Mouse (Mus musculus) liver, adult (tissue): ENCODE results near the gene Gucy2d.

ENCODE experiments used
- GATA4 ChIP-seq: IDR thresholded peaks from 2 replicates; pipeline ENCODE4 v1.6.1; 2014; ENCODE audit warnings: mild to moderate bottlenecking, low read length; ENCODE audit not compliant: insufficient replicate concordance

The Gucy2d gene

GRCm38 (mm10) chr7:98439956-98440466 is at the start of gene Gucy2d:
Gucy2d (plus strand) TSS chr7:98440416.
- TF ChIP-seq GATA4: no peak

- no peak for TF ChIP-seq GATA4
Measured at GRCm38 (mm10) chr7:98390486-98390885, 49.7 kb upstream of the Gucy2d start.

DNA sequence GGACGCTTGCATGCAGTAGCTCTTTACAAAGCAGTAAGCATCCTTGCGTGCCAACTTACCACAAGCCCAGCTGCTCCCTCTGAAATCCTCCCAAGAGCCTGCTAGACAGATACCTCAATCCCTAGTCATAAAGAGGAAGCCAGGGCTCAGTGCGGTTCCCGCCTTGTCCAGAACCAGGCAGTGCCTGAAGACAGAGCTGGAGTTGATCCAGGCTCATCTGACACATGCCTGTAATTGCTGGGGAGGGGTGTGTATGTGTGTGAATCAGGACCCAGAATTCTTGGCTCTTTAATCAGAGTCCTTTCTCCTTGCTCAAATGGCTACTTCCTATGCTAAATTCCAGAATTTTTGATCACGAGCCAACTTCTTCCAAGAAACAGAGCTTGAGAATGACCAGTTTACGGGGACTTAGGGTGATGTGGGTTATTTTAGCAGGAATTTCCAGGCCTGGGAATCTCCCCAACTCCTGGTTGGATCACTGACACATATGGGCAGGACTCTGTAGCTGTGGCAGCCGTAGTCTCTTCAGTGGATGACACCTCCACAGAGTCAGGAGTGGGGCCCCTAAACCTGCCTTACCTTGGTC is 48.8 kb upstream of the Gucy2d start:
- TF ChIP-seq GATA4: no peak

DNA sequence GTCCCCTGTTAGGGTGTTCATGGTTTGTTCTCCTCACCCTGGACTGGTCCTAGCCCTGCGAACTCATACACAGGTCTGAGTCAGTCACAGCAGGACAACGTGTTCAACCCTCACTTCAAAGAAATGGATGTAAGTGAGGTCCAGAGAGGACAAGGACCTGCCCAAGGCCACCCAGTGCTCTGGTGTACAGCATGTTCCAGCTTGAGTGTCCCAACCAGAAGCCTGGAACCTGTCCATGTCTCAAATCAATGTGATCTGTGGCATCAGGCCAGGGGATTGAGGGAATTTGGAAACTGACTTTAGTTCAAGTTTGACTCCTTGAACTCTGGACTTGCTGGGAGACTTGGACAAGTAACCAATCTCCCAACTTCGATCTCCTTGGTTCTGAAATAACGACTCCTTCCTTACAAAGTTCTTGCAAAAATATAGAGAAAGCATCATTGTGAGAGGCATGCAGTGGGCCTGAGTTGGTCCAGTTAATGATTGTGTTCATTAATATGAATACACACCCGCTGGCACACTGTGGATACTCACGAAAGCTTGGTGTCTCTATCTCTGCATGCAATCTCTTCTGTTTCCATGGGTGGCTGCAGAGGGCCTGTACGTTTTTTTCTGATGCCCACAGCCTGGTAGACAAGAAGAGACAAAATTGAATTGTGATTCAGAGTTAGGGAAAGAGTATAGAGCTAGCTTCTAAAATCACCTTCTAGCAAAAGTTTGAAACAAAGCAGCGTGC is 47.6 kb upstream of the Gucy2d start:
- TF ChIP-seq GATA4: peak; percentile 65

DNA sequence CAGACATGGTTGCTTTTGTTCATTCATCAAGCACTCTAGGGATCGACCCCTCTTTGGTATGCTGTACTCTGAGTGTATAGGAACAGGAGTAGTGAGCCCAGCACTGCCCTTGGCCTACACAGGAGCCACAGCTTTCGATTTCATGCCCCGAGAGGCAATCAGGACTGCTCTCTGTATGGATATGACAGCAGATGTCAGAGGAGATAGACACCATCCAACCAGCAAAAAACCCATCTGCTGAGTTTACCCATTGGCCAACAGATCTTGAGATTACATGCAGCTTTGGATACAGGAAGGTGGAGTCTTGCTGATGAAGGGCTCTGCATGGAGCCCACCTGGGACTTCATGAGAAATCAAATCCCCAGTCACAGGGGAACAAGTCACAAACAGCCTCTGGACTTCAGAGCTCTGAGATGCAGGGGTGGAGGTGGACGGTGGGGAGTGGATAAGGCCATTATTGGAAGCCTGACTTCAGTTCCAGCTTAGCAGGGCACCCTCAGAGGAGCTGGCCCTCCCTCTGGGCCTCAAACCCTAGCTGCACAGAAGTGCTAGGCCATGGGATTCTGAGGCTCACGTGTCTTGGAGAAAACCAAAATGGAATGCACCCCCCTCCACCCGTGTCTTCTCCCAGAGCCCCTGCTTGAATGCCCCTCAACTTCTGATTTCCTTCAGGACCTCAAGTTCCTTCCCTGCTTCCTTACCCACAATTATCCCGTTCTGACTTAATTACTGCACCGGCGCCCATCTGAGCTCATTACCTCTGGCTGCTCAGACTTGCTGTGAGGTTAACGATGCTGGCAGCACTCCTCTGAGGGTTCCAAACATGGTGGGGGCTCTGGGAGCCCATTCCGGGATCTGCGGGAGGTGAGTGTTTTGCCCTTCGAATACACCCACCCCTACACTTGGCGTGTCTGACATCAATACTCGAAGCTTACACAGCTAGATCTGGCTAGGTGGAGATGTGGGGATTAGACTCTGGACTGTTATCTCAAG is 37.3 kb upstream of the Gucy2d start:
- no peak for TF ChIP-seq GATA4

GRCm38 (mm10) chr7:98403996-98404395 is 36.2 kb upstream of the Gucy2d start:
- no peak for TF ChIP-seq GATA4

DNA sequence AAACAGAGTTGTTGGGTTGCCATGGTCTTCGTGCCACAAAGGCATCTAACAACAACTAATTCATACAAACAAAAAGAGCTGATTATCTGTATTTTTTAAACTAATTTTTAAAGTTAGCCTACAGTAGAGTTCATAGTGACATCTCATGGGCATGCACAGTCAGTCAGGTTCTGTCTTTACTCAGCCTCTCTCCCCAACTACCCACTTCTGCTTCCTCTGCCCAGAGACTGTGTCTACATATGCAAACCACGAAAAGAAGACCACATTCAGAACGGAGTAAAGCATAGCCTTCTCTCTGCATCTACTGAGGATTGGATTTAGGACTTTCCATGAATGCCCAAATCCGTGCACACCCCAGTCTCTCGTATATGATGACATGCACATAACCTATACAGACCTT is 32.6 kb upstream of the Gucy2d start:
- no peak for TF ChIP-seq GATA4

GRCm38 (mm10) chr7:98413115-98413514 is 27.1 kb upstream of the Gucy2d start:
- no peak for TF ChIP-seq GATA4

- TF ChIP-seq GATA4: no peak
Measured at GRCm38 (mm10) chr7:98415550-98415949, 24.7 kb upstream of the Gucy2d start.

- no peak for TF ChIP-seq GATA4
Measured at GRCm38 (mm10) chr7:98416020-98416419, 24.2 kb upstream of the Gucy2d start.

- no peak for TF ChIP-seq GATA4
Measured at GRCm38 (mm10) chr7:98418031-98418805, 22.0 kb upstream of the Gucy2d start.

DNA sequence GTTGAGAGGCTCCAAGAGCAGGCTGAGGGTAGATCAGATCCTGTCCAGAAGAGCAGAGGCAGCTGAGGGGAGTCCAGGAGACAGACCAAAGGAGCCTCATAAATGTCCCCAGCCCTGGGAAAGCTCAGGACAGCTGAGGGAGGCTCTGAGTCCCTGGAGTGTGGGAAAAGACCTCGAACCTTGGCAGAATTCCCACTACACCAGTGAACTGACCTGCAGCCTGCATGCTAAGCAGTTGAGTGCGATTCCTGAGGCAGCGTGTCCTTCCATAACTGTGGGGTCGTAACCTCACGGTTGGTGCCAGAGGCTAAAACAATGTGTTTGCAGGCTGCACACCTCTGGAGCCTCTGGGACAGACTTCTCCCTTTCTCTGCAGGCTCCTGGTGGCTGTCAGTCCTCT is 20.9 kb upstream of the Gucy2d start:
- TF ChIP-seq GATA4: no peak

DNA sequence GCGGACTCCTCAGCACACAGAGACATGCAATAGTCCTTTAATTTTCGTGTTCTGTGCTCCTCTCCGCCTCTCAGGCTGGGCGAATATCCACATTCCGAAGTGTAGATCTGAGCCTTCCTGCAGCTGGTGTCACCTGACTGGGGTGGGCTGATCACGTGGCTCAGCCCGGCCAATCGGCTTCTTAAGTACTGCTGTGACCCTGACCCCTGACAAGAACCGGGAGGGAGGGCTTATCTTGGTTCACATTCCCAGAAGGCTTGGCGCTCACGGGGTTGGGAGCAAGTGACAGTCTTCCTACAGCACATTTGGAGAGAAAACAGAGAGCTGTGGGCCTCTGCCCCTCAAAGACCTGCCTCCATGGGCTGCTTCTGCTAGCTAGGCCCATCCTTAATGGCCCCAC is 16.7 kb upstream of the Gucy2d start:
- no peak for TF ChIP-seq GATA4

GRCm38 (mm10) chr7:98424396-98424795 is 15.8 kb upstream of the Gucy2d start:
- no peak for TF ChIP-seq GATA4

DNA sequence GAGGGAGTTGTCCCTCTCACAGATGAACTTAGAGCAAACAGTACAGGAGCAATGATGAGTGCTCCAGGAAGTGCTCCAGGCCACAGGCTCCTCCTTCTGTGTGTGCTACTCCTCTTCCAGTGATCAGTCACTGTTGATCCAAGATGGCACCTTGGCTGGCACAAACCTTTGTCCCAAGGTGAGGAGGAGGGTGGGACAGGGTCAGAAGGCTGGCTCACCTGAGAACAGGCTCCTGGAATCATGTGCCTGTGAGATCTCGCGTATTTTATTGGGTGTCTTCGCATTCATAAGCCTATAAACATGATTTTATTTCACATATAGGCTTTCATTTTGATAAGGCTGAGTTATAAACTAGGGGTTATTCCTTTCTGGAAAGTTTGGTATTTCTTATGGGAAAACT is 14.7 kb upstream of the Gucy2d start:
- no peak for TF ChIP-seq GATA4
